Mouse (Mus musculus) cerebellum, adult 9-11 months (tissue): ENCODE measurements at regions not wholly inside any gene's neighbourhood (a gene's known extent, or its start where the extent isn't known, plus 50 kb on each side); places are given as distances from the start of the nearest gene placed in this dataset.

Experiments
- DNase-seq: peaks from one replicate; pipeline ENCODE4 v3.0.0; 2022

GRCm38 (mm10) chr17:85932360-85933132 is 212.4 kb downstream of the Srbd1 start:
- no peak for DNase-seq

- DNase-seq = no peak
Observed at GRCm38 (mm10) chr17:85931955-85932354, 213.0 kb downstream of the Srbd1 start.

- DNase-seq = peak; percentile 5
Observed at GRCm38 (mm10) chr17:85930789-85931188, 214.2 kb downstream of the Srbd1 start.

DNA sequence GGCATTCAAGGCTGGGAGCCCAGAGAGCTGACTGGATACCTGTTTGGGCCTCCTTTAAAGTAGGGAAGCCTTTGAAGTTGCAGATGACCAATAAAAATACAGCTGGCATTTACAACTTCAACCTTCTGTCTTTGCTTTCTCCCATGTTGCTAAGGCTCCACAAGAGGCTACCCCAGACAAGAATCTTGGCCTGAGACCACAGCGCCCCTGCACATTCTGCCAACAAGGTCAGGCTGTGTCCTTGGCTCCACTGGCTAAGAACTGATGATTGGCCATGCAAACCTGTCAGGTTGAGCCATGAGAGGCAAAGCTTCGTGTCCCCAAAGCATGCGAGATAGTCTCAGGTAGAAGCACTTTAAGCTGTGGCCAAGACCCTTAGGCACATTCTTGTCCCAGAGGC is 214.6 kb downstream of the Srbd1 start:
- DNase-seq = peak; percentile 7

- no peak for DNase-seq
Observed at GRCm38 (mm10) chr17:85929699-85930286, 215.2 kb downstream of the Srbd1 start.

DNA sequence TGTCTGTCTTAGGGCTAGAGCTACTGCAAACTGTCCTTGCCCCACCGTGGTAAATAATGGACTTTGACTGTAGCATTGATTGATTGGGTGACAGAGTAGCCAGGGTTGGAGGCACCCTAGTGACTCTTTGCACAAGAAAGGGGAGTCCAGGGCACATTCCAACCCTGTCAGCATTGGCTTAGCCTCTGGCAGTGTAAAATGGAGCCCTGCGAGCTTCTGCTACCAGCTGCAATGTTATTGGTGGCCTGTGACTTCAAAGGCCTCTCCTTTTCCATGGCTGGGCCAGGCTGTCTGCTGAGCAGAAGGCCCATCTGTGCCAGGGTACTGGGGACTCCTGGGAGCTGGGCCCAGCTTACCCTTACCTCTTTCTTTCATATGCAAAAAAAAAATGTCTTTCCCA is 216.4 kb downstream of the Srbd1 start:
- DNase-seq = no peak

- no peak for DNase-seq
Observed at GRCm38 (mm10) chr17:85927261-85927660, 217.7 kb downstream of the Srbd1 start.

GRCm38 (mm10) chr17:85926044-85926443 is 218.9 kb downstream of the Srbd1 start:
- DNase-seq = no peak

GRCm38 (mm10) chr17:85921219-85921673 is 223.7 kb downstream of the Srbd1 start:
- DNase-seq = no peak

DNA sequence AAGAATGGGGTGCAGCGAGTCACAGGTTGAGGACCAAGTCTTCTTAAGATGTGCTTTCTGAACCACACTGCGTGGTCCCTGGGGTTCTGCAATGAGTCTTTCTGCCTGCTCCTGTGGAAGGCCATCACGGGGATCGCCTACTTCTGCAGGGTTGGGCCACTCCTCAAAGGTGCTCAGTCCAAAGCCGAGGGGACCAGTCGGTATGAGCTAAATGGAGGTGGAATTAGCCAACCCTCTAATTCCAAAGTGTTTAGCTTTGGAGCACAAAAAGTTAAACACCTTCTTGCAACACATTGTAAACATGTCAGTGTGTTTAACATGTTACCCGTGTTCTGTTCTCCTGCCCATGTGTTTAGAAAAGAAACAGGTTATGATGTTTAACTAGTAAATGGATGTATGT is 225.1 kb downstream of the Srbd1 start:
- DNase-seq = no peak

DNA sequence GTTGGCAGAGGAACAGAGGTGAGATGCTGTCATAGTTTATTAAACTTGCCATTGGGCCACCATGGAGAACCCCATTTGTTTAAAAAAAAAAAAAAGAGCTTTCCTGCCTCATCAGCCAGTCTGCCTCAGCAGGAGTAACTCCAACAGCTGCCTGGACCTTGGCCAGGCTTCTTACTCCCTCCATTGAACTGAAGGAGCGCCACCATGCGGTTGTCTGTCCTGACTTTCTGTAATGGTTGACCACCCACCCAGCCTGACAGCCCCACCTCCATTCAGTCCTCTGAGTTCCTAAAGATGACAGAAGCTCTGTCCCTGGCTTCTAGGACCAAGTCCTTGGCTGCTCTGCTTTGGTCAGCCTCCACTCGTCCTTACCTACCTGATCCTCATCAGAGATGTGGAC is 227.8 kb upstream of the Six2 start:
- DNase-seq = no peak

DNA sequence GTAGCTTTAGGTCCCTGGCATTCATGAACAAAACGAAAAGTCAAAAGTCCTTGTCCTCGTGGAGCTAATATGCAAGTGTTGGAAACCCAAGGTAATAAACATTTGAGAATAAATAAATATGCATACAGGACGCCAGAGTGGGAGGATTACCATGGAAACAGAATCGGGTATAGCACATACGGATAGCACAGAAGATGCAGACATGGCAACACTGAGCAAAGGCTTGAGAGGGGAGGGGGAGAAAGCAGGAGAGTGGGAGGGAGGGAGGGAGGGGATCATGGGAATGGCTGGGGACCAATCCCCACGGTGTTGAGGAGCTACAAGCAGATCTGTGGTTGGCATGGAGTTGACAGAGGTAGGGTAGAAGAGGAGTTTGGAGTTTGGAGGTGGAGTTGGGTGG is 226.0 kb upstream of the Six2 start:
- DNase-seq = no peak

DNA sequence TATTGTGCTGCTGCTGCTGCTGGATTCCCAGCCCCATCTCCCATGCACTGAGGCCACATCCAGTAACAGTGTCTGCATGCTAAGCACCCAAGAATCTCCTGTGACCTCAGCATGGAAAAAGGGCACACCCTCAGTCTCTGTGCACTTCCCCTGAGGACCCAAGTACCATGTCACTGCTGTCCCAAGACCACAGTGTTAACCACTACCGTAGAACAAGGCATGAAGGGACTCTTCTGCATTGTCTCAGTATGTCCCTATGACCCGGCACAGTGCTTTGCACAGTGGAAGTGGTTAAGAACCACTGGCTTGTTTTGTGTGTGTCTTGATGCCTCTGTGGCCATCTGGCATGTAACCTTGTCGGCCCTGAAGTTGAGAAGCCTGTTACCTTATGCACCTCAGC is 220.6 kb upstream of the Six2 start:
- no peak for DNase-seq

GRCm38 (mm10) chr17:85906597-85907187 is 218.6 kb upstream of the Six2 start:
- no peak for DNase-seq

GRCm38 (mm10) chr17:85902575-85902974 is 214.5 kb upstream of the Six2 start:
- no peak for DNase-seq

DNA sequence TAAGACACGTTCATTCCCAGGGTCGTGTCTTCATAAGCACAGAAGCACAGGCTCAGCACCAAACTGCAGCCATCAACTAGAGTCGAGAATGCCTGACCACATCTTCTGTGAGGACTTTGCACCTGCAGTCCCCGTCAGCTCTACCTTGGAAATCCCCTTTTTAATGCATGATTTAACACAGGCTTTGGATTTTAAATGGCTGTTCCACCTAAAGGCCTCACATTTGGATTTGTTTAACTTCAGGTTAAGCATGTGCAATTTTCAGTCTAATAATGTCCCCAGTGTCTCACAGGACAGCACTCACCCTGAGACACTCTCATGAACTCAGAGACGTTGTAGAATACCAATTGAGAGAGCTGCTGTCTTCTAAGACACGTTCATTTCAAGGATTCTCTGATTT is 211.0 kb upstream of the Six2 start:
- DNase-seq = no peak

GRCm38 (mm10) chr17:85895978-85896377 is 207.9 kb upstream of the Six2 start:
- no peak for DNase-seq

GRCm38 (mm10) chr17:85891243-85891642 is 203.2 kb upstream of the Six2 start:
- DNase-seq = no peak

- DNase-seq = no peak
Observed at GRCm38 (mm10) chr17:85889746-85890532, 201.9 kb upstream of the Six2 start.

- DNase-seq = no peak
Observed at GRCm38 (mm10) chr17:85888568-85889398, 200.7 kb upstream of the Six2 start.

DNA sequence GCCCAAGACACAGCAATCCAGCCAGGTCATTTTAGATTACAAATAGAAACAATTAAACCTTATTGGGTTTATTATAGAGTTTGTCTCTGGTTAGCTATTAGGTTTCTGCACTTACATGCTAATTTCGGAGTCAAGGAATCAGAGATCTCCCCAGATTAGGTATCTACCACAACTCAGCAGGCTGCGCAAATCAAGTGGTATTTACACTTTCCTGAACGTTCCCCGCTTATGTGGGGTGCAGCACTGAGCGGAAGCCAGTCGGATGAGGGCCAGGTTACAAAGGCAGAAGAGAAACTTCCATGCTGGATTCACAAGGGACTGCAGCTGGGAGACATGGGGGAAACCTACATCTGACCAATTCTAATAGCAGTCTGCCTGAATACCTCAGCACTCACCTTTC is 198.6 kb upstream of the Six2 start:
- DNase-seq = no peak

DNA sequence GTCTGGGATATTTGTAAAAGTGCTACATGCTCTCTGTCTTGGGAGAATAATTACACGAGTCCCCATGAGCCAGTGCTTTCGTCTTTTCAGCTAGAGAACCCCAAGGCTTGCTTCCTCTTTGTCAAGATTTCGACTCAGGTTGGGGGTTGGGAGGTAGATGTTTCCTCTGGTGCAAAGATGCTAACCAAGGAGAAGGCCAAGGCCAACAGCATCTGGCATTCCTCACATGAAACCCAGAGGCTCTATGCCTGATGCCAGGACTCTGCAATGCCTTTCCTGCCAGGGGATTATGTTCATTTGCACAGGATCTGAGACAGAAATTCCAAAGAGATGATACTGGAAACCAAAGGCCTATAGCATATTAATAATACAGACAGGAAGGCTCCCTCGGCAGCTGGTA is 198.2 kb upstream of the Six2 start:
- no peak for DNase-seq
